Mouse (Mus musculus): ENCODE data around the gene C1galt1c1. TPM values are rescaled to one million over a fixed set of nuclear protein-coding genes. Genes with fewer than 3 reads are reported as not detected.

C1galt1c1 gene
- total RNA-seq (2021), result 10 to 100 TPM; 12.7 to 14.1 TPM

GRCm38 (mm10) chrX:38634801-38635637 lies at the start of gene C1galt1c1:
Gene C1galt1c1 (minus strand): TSS chrX:38635087.
- intact Hi-C loops (cut with DNase I), result no loop called here
- peak; percentile 94 for DNase-seq

- no peak for DNase-seq
- intact Hi-C loops (cut with DNase I), result no loop called here
Observed at GRCm38 (mm10) chrX:38681972-38682371, 47.1 kb upstream of the C1galt1c1 start.

- intact Hi-C loops (cut with DNase I), result no loop called here
- no peak for DNase-seq
Observed at GRCm38 (mm10) chrX:38669111-38669903, 34.4 kb upstream of the C1galt1c1 start.

GRCm38 (mm10) chrX:38656206-38656883 lies 21.5 kb upstream of the C1galt1c1 start:
- intact Hi-C loops (cut with DNase I), result no loop called here
- no peak for DNase-seq

- DNase-seq, result no peak
- intact Hi-C loops (cut with DNase I), result no loop called here
Observed at GRCm38 (mm10) chrX:38654681-38655080, 19.8 kb upstream of the C1galt1c1 start.

- no peak for DNase-seq
- intact Hi-C loops (cut with DNase I), result no loop called here
Observed at GRCm38 (mm10) chrX:38653181-38653580, 18.3 kb upstream of the C1galt1c1 start.

GRCm38 (mm10) chrX:38651167-38651566 lies 16.3 kb upstream of the C1galt1c1 start:
- intact Hi-C loops (cut with DNase I), result no loop called here
- no peak for DNase-seq

- intact Hi-C loops (cut with DNase I), result no loop called here
- DNase-seq, result no peak
Observed at GRCm38 (mm10) chrX:38650404-38651039, 15.6 kb upstream of the C1galt1c1 start.

- intact Hi-C loops (cut with DNase I), result no loop called here
- DNase-seq, result no peak
Observed at GRCm38 (mm10) chrX:38642183-38642582, 7.3 kb upstream of the C1galt1c1 start.

- DNase-seq, result no peak
- intact Hi-C loops (cut with DNase I), result no loop called here
Observed at GRCm38 (mm10) chrX:38641435-38641834, 6.5 kb upstream of the C1galt1c1 start.

GRCm38 (mm10) chrX:38635638-38635931 lies 698 bp upstream of the C1galt1c1 start:
- DNase-seq, result no peak
- intact Hi-C loops (cut with DNase I), result no loop called here

- intact Hi-C loops (cut with DNase I), result no loop called here
Observed at GRCm38 (mm10) chrX:38600995-38601369, 33.9 kb downstream of the C1galt1c1 start.

GRCm38 (mm10) chrX:38600177-38600994 lies 34.5 kb downstream of the C1galt1c1 start, which contains the start of gene Mcts1:
Gene Mcts1 (plus strand): TSS chrX:38600578.
- intact Hi-C loops (cut with DNase I), result no loop called here
- DNase-seq, result peak; percentile 74

More at GRCm38 (mm10) chrX:38600995-38601369, 33.9 kb downstream of the C1galt1c1 start:
- DNase-seq, result peak; percentile 8

- intact Hi-C loops (cut with DNase I), result no loop called here
- DNase-seq, result peak; percentile 16
Observed at GRCm38 (mm10) chrX:38593180-38593889, 41.6 kb downstream of the C1galt1c1 start.

- intact Hi-C loops (cut with DNase I), result no loop called here
- no peak for DNase-seq
Observed at GRCm38 (mm10) chrX:38591749-38592148, 43.1 kb downstream of the C1galt1c1 start.

- intact Hi-C loops (cut with DNase I), result no loop called here
- DNase-seq, result no peak
Observed at GRCm38 (mm10) chrX:38589827-38590226, 45.1 kb downstream of the C1galt1c1 start.

GRCm38 (mm10) chrX:38583261-38583660 lies 51.6 kb downstream of the C1galt1c1 start:
- intact Hi-C loops (cut with DNase I), result no loop called here
- no peak for DNase-seq

- no peak for DNase-seq
Observed at GRCm38 (mm10) chrX:38581140-38581539, 53.7 kb downstream of the C1galt1c1 start.

More at GRCm38 (mm10) chrX:38581140-38581539, 53.7 kb downstream of the C1galt1c1 start:
- intact Hi-C loops (cut with DNase I), result no loop called here
